Mouse (Mus musculus) C2C12 (cell line): ENCODE measurements around the gene Baiap2l1.

Experiments
- CEBPB ChIP-seq: IDR thresholded peaks from one replicate; pipeline ENCODE4 v1.6.1; 2011; ENCODE audit warnings: low read depth, mild to moderate bottlenecking, control low read depth, moderate library complexity
- CTCF ChIP-seq: IDR thresholded peaks from one replicate; pipeline ENCODE4 v1.5.1; 2011; ENCODE audit not compliant: control insufficient read depth, insufficient read depth, insufficient read length
- MYOD1 ChIP-seq: IDR thresholded peaks from one replicate; pipeline ENCODE4 v1.6.1; 2011; ENCODE audit warnings: low read depth; ENCODE audit not compliant: control insufficient read depth, insufficient read length
- MYOG ChIP-seq: IDR thresholded peaks from one replicate; pipeline ENCODE4 v1.6.1; 2011; ENCODE audit not compliant: control insufficient read depth, insufficient read length; ENCODE audit errors: extremely low read depth

DNA sequence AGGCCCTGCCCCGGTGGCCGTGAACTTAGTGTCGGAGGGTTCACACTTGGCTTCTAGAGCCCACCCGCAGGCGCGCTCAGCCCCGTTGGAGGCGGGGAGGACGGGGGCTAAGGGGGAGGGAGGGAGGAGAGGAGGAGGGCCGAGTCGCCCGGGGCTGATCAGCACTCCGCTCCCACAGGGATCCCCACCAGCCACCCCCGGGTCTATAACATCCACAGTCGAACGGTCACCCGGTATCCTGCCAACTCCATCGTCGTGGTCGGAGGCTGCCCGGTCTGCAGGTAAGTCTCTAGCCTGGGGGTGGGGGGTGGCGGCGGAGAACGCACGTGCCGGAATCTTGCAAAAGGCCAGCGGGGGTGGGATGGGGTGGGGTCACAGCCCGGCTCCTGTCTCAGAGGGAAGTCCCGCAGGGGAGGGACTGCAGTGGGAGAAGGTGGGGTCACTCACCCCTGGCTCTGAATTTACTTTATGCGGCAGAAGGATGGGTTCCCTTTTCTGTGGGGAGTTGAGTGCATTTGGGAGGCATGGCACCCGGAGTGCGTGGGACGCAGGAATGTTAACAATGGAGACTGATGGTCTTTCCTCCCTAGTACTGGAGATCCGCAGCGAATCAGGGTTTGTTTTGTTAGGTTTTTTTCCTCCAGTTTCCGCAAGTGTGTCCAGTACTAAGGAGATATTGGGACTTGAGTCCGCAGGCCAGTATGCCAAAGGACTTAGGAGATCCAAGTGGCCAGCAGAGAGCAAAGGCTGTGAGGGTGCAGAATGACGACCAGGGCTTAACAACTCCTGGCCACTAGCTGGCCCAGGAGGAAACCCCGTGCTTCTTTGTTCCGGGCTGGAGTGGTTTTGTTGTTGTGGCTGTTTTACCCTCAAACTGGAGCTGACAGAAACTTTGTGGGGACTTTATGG lies 102.0 kb downstream of the Baiap2l1 start:
- TF ChIP-seq CTCF (no peak), CEBPB (no peak), MYOG (no peak), MYOD1 (no peak)
